Mouse (Mus musculus): ENCODE data around the gene Ndufb10. TPM values are rescaled to one million over a fixed set of nuclear protein-coding genes. Genes with fewer than 3 reads are reported as not detected.
"Not testable (repeated sequence)": the region's sequence is repeated elsewhere in the genome, so short reads cannot be mapped to it uniquely, and the experiment has no call there.

Ndufb10 gene
- polyA plus RNA-seq, 1 experiment from 2014 or later, result 321 TPM

DNA sequence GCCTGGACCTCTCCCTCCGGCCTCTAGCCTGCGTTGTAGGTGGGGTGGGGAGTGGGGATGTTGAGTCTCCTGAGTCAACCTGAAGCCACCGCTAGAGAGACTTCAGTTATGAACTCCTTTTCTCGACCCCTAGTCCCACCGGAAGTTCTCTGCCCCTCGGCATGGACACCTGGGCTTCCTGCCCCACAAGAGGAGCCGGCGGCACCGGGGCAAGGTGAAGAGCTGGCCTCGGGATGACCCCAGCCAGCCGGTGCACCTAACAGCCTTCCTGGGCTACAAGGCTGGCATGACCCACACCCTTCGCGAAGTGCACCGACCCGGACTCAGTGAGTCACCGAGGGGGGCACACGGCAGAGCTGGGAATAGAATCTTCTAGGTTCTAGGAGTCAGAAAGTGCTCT is 3.9 kb upstream of the Ndufb10 start:
- Histone ChIP-seq H3K4me1 (replicated peaks; ENCODE audit: control insufficient read depth, insufficient read depth, low read length) (no peaks in the 10 kb centered on the region; the same call in 1 of the 2 replicates), H3K4me2 (no peak overlapping the region), H3K9me3 (ENCODE audit: control insufficient read depth, low read length) (no peaks in the 10 kb centered on the region), H3K27ac (ENCODE audit: low read depth, low read length) (no peak overlapping the region), H3K4me3 (ENCODE audit: low read depth, low read length) (no peak overlapping the region), H3K9ac (ENCODE audit: low read depth, low read length) (no peak overlapping the region), H3K27me3 (replicated peaks; ENCODE audit: control insufficient read depth, insufficient read depth, low read length) (no peaks in the 10 kb centered on the region), H3K36me3 (ENCODE audit: control insufficient read depth, insufficient read depth, low read length) (no peaks in the 10 kb centered on the region)
- WGBS, result 70% methylated on average over 17 of the region's 17 CpGs
- no peak for DNase-seq (ENCODE audit: low spot score)
- no peak for ATAC-seq (replicated peaks; ENCODE audit: low FRiP score)

- H3K9me3 ChIP-seq (ENCODE audit: control insufficient read depth, low read length), result no peaks in the 10 kb centered on the region
- H3K4me1 ChIP-seq (replicated peaks; ENCODE audit: control insufficient read depth, insufficient read depth, low read length), result peaks cover 2% of the 10 kb centered on the region; the same call in 1 of the 2 replicates
- H3K27me3 ChIP-seq (replicated peaks; ENCODE audit: control insufficient read depth, insufficient read depth, low read length), result no peaks in the 10 kb centered on the region
- no peak within 1 kb of the TSS for H3K4me3 ChIP-seq (ENCODE audit: low read depth, low read length)
- H3K36me3 ChIP-seq (ENCODE audit: control insufficient read depth, insufficient read depth, low read length), result no peaks in the 10 kb centered on the region
- no peak within 1 kb of the TSS for H3K27ac ChIP-seq (ENCODE audit: low read depth, low read length)
- ATAC-seq (replicated peaks; ENCODE audit: low FRiP score) (no peak), DNase-seq (ENCODE audit: low spot score) (no peak)
- H3K4me2 ChIP-seq, result no peak within 1 kb of the TSS
- H3K9ac ChIP-seq (ENCODE audit: low read depth, low read length), result no peak within 1 kb of the TSS
- WGBS, result 70% methylated on average over 2 of the region's 2 CpGs
These were observed 3.3 kb upstream of the Ndufb10 start, which contains the start of gene Rpl3l for GRCm38 (mm10) chr17:24727618-24728017. TSS of gene Rpl3l (plus strand) at chr17:24727820.

- WGBS, result 65% methylated on average over 3 of the region's 3 CpGs
- Histone ChIP-seq H3K9me3 (ENCODE audit: control insufficient read depth, low read length) (no peaks in the 10 kb centered on the region), H3K4me3 (ENCODE audit: low read depth, low read length) (no peak overlapping the region), H3K9ac (ENCODE audit: low read depth, low read length) (no peak overlapping the region), H3K27me3 (replicated peaks; ENCODE audit: control insufficient read depth, insufficient read depth, low read length) (no peaks in the 10 kb centered on the region), H3K27ac (ENCODE audit: low read depth, low read length) (no peak overlapping the region), H3K4me1 (replicated peaks; ENCODE audit: control insufficient read depth, insufficient read depth, low read length) (peaks cover 10% of the 10 kb centered on the region), H3K4me2 (no peak overlapping the region), H3K36me3 (ENCODE audit: control insufficient read depth, insufficient read depth, low read length) (peaks cover 12% of the 10 kb centered on the region)
- DNase-seq (ENCODE audit: low spot score), result no peak
- ATAC-seq (replicated peaks; ENCODE audit: low FRiP score), result no peak
These were observed 1.5 kb upstream of the Ndufb10 start for GRCm38 (mm10) chr17:24725637-24726390.

GRCm38 (mm10) chr17:24723881-24724180 is 447 bp downstream of the Ndufb10 start:
- no peaks in the 10 kb centered on the region for H3K9me3 ChIP-seq (ENCODE audit: control insufficient read depth, low read length)
- H3K9ac ChIP-seq (ENCODE audit: low read depth, low read length), result peak overlapping the region; percentile 76
- DNase-seq (ENCODE audit: low spot score) (no peak), ATAC-seq (replicated peaks; ENCODE audit: low FRiP score) (peak; percentile 45)
- H3K27me3 ChIP-seq (replicated peaks; ENCODE audit: control insufficient read depth, insufficient read depth, low read length), result no peaks in the 10 kb centered on the region
- H3K36me3 ChIP-seq (ENCODE audit: control insufficient read depth, insufficient read depth, low read length), result peaks cover 12% of the 10 kb centered on the region
- peak overlapping the region; percentile 80 for H3K4me2 ChIP-seq
- H3K4me3 ChIP-seq (ENCODE audit: low read depth, low read length), result peak overlapping the region; percentile 81
- H3K27ac ChIP-seq (ENCODE audit: low read depth, low read length), result peak overlapping the region; percentile 69
- H3K4me1 ChIP-seq (replicated peaks; ENCODE audit: control insufficient read depth, insufficient read depth, low read length), result peaks cover 12% of the 10 kb centered on the region
- WGBS, result 0% methylated on average over 15 of the region's 15 CpGs

DNA sequence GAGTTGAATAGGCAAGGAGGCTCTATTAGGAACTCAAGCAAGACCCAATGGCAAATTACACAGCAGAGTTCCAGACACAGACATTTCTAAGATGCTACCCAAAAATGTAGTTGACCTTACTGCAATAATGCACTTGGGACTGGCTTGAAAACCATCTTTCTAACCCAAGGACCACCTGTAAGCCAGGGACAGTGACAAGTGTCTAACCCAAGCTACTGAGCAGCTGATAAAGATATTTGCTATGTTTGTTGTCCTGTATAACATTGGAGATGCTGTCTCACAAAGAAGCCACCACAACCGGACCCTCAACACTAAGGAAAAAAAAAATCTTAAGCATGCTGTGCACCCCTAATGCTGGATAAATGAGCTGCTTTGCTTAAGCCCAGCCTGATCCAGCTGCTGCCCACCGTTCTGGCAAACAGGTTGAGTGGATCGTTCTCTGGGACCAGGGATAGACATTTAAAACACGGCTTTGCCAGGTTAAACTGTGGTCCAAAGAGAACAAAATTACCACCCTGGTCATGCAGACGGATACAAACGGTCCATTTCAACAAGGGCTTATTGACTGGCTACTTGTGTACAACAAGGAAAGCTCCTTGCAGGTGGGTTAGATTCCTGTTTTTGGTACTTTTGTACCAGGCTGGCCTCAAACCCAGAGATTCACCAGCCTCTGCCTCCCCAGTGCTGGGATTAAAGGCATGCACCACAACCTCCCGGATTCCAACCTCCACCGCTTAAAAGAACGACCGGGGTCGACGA is 977 bp downstream of the Ndufb10 start:
- Histone ChIP-seq H3K4me3 (ENCODE audit: low read depth, low read length) (peak overlapping the region; percentile 81), H3K9me3 (ENCODE audit: control insufficient read depth, low read length) (no peaks in the 10 kb centered on the region), H3K27ac (ENCODE audit: low read depth, low read length) (peak overlapping the region; percentile 69), H3K27me3 (replicated peaks; ENCODE audit: control insufficient read depth, insufficient read depth, low read length) (no peaks in the 10 kb centered on the region), H3K4me1 (replicated peaks; ENCODE audit: control insufficient read depth, insufficient read depth, low read length) (peaks cover 17% of the 10 kb centered on the region), H3K36me3 (ENCODE audit: control insufficient read depth, insufficient read depth, low read length) (peaks cover 12% of the 10 kb centered on the region), H3K4me2 (peak overlapping the region; percentile 80), H3K9ac (ENCODE audit: low read depth, low read length) (peak overlapping the region; percentile 76)
- ATAC-seq (replicated peaks; ENCODE audit: low FRiP score) (no peak), DNase-seq (ENCODE audit: low spot score) (peak; percentile 65)
- 2% methylated on average over 12 of the region's 12 CpGs for WGBS

DNA sequence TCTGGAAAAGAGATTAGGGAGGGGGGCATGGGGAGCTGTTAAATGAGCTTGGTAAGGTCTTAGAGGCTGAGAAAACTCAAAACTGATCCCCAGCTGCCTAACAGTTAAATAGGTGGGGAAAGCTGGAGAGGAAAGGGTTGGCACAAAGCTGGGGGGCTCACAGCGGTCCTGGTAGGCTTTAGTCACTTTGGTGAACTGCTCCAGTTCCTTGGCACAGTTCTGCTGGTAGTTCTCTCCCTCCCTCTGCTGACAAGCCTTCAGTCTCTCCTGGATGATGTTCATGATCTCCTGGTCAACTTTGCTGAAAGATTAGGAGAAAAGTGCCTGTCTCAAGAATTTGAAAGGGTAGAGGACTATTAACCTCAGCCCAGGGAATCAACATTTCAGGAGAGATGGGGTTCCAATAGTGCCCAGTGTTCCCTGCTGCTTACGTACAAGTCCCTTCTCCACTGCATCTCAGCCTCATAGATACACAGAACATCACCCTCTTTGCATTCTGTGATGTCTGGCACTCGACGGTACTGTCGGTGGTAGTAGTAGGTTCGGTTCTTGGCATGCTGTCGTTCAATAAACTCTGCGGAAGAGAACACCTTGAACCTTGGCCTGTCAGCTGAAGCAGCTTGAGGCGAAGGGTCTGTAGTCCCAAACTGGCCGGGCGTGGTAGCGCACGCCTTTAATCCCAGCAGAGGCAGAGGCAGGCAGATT is 1.9 kb downstream of the Ndufb10 start:
- Histone ChIP-seq H3K9me3 (ENCODE audit: control insufficient read depth, low read length) (no peaks in the 10 kb centered on the region), H3K27me3 (replicated peaks; ENCODE audit: control insufficient read depth, insufficient read depth, low read length) (no peaks in the 10 kb centered on the region), H3K9ac (ENCODE audit: low read depth, low read length) (peak overlapping the region; percentile 96), H3K36me3 (ENCODE audit: control insufficient read depth, insufficient read depth, low read length) (peaks cover 12% of the 10 kb centered on the region), H3K27ac (ENCODE audit: low read depth, low read length) (peak overlapping the region; percentile 68), H3K4me1 (replicated peaks; ENCODE audit: control insufficient read depth, insufficient read depth, low read length) (peaks cover 18% of the 10 kb centered on the region), H3K4me3 (ENCODE audit: low read depth, low read length) (peak overlapping the region; percentile 81), H3K4me2 (peak overlapping the region; percentile 80)
- 20% methylated on average over 13 of the region's 13 CpGs for WGBS
- DNase-seq (ENCODE audit: low spot score), result peak; percentile 48
- ATAC-seq (replicated peaks; ENCODE audit: low FRiP score), result no peak

DNA sequence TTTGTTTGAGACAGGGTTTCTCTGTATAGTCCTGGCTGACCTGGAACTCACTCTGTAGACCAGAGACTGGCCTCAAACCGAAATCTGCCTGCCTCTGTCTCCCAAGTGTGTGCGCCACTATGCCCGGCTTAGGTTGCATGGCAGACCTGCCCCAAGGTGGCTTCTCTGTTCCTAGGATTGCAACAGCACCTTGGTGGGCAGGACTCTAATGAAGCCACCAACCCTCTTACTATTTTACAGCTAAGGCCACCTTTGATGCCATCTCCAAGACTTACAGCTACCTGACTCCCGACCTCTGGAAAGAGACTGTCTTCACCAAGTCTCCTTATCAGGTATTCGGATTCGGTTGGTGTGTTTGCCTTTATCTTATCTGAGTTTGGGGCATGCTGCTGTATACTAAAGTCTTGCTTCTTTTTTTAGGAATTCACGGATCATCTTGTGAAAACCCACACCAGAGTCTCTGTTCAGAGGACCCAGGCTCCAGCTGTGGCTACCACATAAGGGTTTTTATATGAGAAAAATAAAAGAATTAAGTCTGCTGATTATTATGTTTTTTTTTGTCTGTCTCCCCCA is 2.8 kb downstream of the Ndufb10 start:
- WGBS, result 20% methylated on average over 7 of the region's 7 CpGs
- Histone ChIP-seq H3K36me3 (ENCODE audit: control insufficient read depth, insufficient read depth, low read length) (peaks cover 13% of the 10 kb centered on the region), H3K4me2 (peak overlapping the region; percentile 80), H3K27ac (ENCODE audit: low read depth, low read length) (peak overlapping the region; percentile 68), H3K4me1 (replicated peaks; ENCODE audit: control insufficient read depth, insufficient read depth, low read length) (peaks cover 18% of the 10 kb centered on the region), H3K9ac (ENCODE audit: low read depth, low read length) (peak overlapping the region; percentile 96), H3K4me3 (ENCODE audit: low read depth, low read length) (peak overlapping the region; percentile 81)
- H3K9me3 ChIP-seq (ENCODE audit: control insufficient read depth, low read length); DNase-seq (ENCODE audit: low spot score); H3K27me3 ChIP-seq (replicated peaks; ENCODE audit: control insufficient read depth, insufficient read depth, low read length); ATAC-seq (replicated peaks; ENCODE audit: low FRiP score): not testable (repeated sequence)

- peak overlapping the region; percentile 81 for H3K4me3 ChIP-seq (ENCODE audit: low read depth, low read length)
- H3K9ac ChIP-seq (ENCODE audit: low read depth, low read length), result peak overlapping the region; percentile 96
- not testable (repeated sequence) for H3K9me3 ChIP-seq (ENCODE audit: control insufficient read depth, low read length); DNase-seq (ENCODE audit: low spot score); ATAC-seq (replicated peaks; ENCODE audit: low FRiP score); H3K27me3 ChIP-seq (replicated peaks; ENCODE audit: control insufficient read depth, insufficient read depth, low read length)
- 2% methylated on average over 11 of the region's 11 CpGs for WGBS
- peak overlapping the region; percentile 80 for H3K4me2 ChIP-seq
- peaks cover 17% of the 10 kb centered on the region for H3K36me3 ChIP-seq (ENCODE audit: control insufficient read depth, insufficient read depth, low read length)
- peak overlapping the region; percentile 80 for H3K27ac ChIP-seq (ENCODE audit: low read depth, low read length)
- peaks cover 18% of the 10 kb centered on the region for H3K4me1 ChIP-seq (replicated peaks; ENCODE audit: control insufficient read depth, insufficient read depth, low read length)
These were observed 3.7 kb downstream of the Ndufb10 start for GRCm38 (mm10) chr17:24720616-24721015.

Measured in liver, embryonic 11.5 days (tissue).